Mouse (Mus musculus) MEL (cell line): ENCODE measurements at regions not wholly inside any gene's neighbourhood (a gene's known extent, or its start where the extent isn't known, plus 50 kb on each side); places are given as distances from the start of the nearest gene placed in this dataset.
A peak's percentile ranks its signal among the peaks of the same experiment; 100 is the strongest.

Experiments used
- DNase-seq: peaks from one replicate; pipeline ENCODE4 v3.0.0; 2011; ENCODE audit warnings: low read depth, low spot score
- H3K27ac ChIP-seq: 2 replicates; pipeline ENCODE4 v1.5.1; 2012; ENCODE audit warnings: low read depth, mild to moderate bottlenecking, control low read depth, low read length, moderate library complexity; ENCODE audit not compliant: control insufficient read depth
- H3K27me3 ChIP-seq, 2 experiments: fragments of 150-350 bp in 1 of 2; sonication (generic) in 1 of 2; 2 replicates each; pipeline ENCODE4 v1.6.1; 2012; ENCODE audit warnings: low read length in 2 of 2, mild to moderate bottlenecking in 2 of 2, improper control_type of control experiment in 1 of 2, moderate library complexity in 1 of 2; ENCODE audit not compliant: insufficient read depth in 2 of 2, control insufficient read depth in 1 of 2
- H3K36me3 ChIP-seq, 2 experiments: 2 replicates each; pipeline ENCODE4 v1.6.1; 2012 to 2014; ENCODE audit warnings: low read length in 2 of 2, improper control_type of control experiment in 1 of 2, inconsistent platforms in 1 of 2, mild to moderate bottlenecking in 1 of 2; ENCODE audit not compliant: insufficient read depth in 2 of 2, control insufficient read depth in 1 of 2
- H3K4me1 ChIP-seq, 2 experiments: fragments of 150-350 bp in 1 of 2; sonication (generic) in 1 of 2; 2 replicates each; pipeline ENCODE4 v1.6.1; 2012; ENCODE audit warnings: low read length in 2 of 2, improper control_type of control experiment in 1 of 2, mild to moderate bottlenecking in 1 of 2; ENCODE audit not compliant: insufficient read depth in 2 of 2, control insufficient read depth in 1 of 2
- H3K4me3 ChIP-seq, 2 experiments: fragments of 150-350 bp in 1 of 2; sonication (generic) in 1 of 2; 2 replicates each; pipeline ENCODE4 v1.5.1; 2012; ENCODE audit warnings: low read depth in 2 of 2, low read length in 2 of 2, mild to moderate bottlenecking in 2 of 2, moderate library complexity in 2 of 2, control low read depth in 1 of 2, improper control_type of control experiment in 1 of 2; ENCODE audit not compliant: control insufficient read depth in 1 of 2, insufficient read depth in 1 of 2
- H3K79me2 ChIP-seq: 2 replicates; pipeline ENCODE4 v1.6.1; 2012; ENCODE audit warnings: mild to moderate bottlenecking, low read length, moderate library complexity; ENCODE audit not compliant: control insufficient read depth, poor library complexity, insufficient read depth
- H3K9ac ChIP-seq: 2 replicates; pipeline ENCODE4 v1.6.1; 2012; ENCODE audit warnings: low read depth, mild to moderate bottlenecking, control low read depth, low read length, moderate library complexity; ENCODE audit not compliant: control insufficient read depth, poor library complexity, severe bottlenecking
- H3K9me3 ChIP-seq: fragments of 150-350 bp; sonication (generic); replicated peaks from 2 replicates; pipeline ENCODE4 v1.6.1; 2012; ENCODE audit warnings: mild to moderate bottlenecking, low read length, improper control_type of control experiment, moderate library complexity; ENCODE audit not compliant: insufficient read depth
- BHLHE40 ChIP-seq: IDR thresholded peaks from 2 replicates; pipeline ENCODE4 v1.6.1; 2012; ENCODE audit warnings: low read depth, mild to moderate bottlenecking, inconsistent platforms, low read length, improper control_type of control experiment, borderline replicate concordance
- CHD2 ChIP-seq: IDR thresholded peaks from 2 replicates; pipeline ENCODE4 v1.6.1; 2011; ENCODE audit warnings: low read length, improper control_type of control experiment
- CTCF ChIP-seq, 3 experiments: IDR thresholded peaks in 2 of 3; conservative IDR thresholded peaks in 1 of 3; 2 replicates each; pipeline ENCODE4 v1.5.1; 2011 to 2012; ENCODE audit warnings: low read length in 3 of 3, low read depth in 2 of 3, mild to moderate bottlenecking in 2 of 3, improper control_type of control experiment in 1 of 3, inconsistent platforms in 1 of 3, mixed read lengths in 1 of 3, moderate library complexity in 1 of 3; ENCODE audit not compliant: control insufficient read depth in 1 of 3, insufficient read depth in 1 of 3, poor library complexity in 1 of 3, severe bottlenecking in 1 of 3
- E2F4 ChIP-seq: IDR thresholded peaks from 2 replicates; pipeline ENCODE4 v1.6.1; 2011; ENCODE audit warnings: low read depth, low read length, improper control_type of control experiment, borderline replicate concordance
- ETS1 ChIP-seq: IDR thresholded peaks from 2 replicates; pipeline ENCODE4 v1.6.1; 2012; ENCODE audit warnings: low read depth, mild to moderate bottlenecking, inconsistent platforms, low read length, improper control_type of control experiment, moderate library complexity
- GATA1 ChIP-seq: IDR thresholded peaks from 2 replicates; pipeline ENCODE4 v1.6.1; 2011; ENCODE audit warnings: low read depth, low read length, improper control_type of control experiment
- JUND ChIP-seq: IDR thresholded peaks from 2 replicates; pipeline ENCODE4 v1.6.1; 2011; ENCODE audit warnings: low read depth, mild to moderate bottlenecking, improper control_type of control experiment, low read length
- KAT2A ChIP-seq: conservative IDR thresholded peaks from 2 replicates; pipeline ENCODE4 v1.6.1; 2012; ENCODE audit warnings: low read depth, low read length, improper control_type of control experiment, inconsistent platforms
- MAX ChIP-seq: IDR thresholded peaks from 2 replicates; pipeline ENCODE4 v1.6.1; 2011; ENCODE audit warnings: low read length, improper control_type of control experiment
- MEF2A ChIP-seq: IDR thresholded peaks from 2 replicates; pipeline ENCODE4 v1.6.1; 2014; ENCODE audit warnings: low read depth, mild to moderate bottlenecking, inconsistent platforms, low read length, improper control_type of control experiment; ENCODE audit not compliant: poor library complexity, insufficient replicate concordance, severe bottlenecking; ENCODE audit errors: extremely low read depth
- MXI1 ChIP-seq: IDR thresholded peaks from 2 replicates; pipeline ENCODE4 v1.6.1; 2011; ENCODE audit warnings: mild to moderate bottlenecking, low read depth, low read length, improper control_type of control experiment
- MYB ChIP-seq: IDR thresholded peaks from 2 replicates; pipeline ENCODE4 v1.6.1; 2011; ENCODE audit warnings: mild to moderate bottlenecking, low read depth, low read length, improper control_type of control experiment
- NRF1 ChIP-seq: IDR thresholded peaks from 2 replicates; pipeline ENCODE4 v1.6.1; 2014; ENCODE audit warnings: low read depth, mild to moderate bottlenecking, inconsistent platforms, low read length, improper control_type of control experiment, moderate library complexity; ENCODE audit not compliant: poor library complexity, insufficient read depth, severe bottlenecking
- RAD21 ChIP-seq: IDR thresholded peaks from 2 replicates; pipeline ENCODE4 v1.6.1; 2011; ENCODE audit warnings: mild to moderate bottlenecking, low read depth, low read length, improper control_type of control experiment
- SMC3 ChIP-seq: IDR thresholded peaks from 2 replicates; pipeline ENCODE4 v1.6.1; 2011; ENCODE audit warnings: low read depth, low read length, improper control_type of control experiment
- TAL1 ChIP-seq: IDR thresholded peaks from 2 replicates; pipeline ENCODE4 v1.6.1; 2012; ENCODE audit warnings: mild to moderate bottlenecking, inconsistent platforms, low read length, moderate library complexity, mixed read lengths
- TCF12 ChIP-seq: IDR thresholded peaks from 2 replicates; pipeline ENCODE4 v1.6.1; 2014; ENCODE audit warnings: low read depth, mild to moderate bottlenecking, inconsistent platforms, low read length, improper control_type of control experiment, moderate library complexity
- USF2 ChIP-seq, 2 experiments: IDR thresholded peaks; 2 replicates each; pipeline ENCODE4 v1.6.1; 2011 to 2012; ENCODE audit warnings: improper control_type of control experiment in 2 of 2, low read length in 2 of 2, borderline replicate concordance in 1 of 2, inconsistent platforms in 1 of 2, low read depth in 1 of 2, mild to moderate bottlenecking in 1 of 2; ENCODE audit not compliant: insufficient read depth in 1 of 2
- ZKSCAN1 ChIP-seq: IDR thresholded peaks from 2 replicates; pipeline ENCODE4 v1.6.1; 2012; ENCODE audit warnings: low read depth, mild to moderate bottlenecking, inconsistent platforms, low read length, improper control_type of control experiment, moderate library complexity

DNA sequence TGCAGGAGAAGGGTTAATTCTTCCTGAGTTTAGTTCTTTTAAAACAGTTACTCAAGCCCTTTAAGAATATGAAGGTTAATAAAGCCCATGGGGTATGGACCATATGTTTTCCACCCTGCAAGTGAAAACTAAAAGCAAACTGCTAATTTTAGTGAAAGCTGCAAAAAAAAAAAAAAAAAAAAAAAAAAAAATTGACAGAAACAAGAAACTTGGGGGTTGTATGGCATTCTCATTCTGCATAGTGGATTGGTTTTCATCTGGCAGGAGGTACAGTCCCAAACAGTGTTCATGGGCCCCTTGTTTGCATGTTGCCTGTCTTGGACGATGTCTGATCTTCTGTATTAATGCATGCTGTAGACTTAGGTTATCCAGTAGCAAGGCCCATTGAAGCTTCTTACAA is 125.1 kb downstream of the Serpinb8 start (continued):
- no peak for TF ChIP-seq CHD2
- TF ChIP-seq RAD21, result no peak

DNA sequence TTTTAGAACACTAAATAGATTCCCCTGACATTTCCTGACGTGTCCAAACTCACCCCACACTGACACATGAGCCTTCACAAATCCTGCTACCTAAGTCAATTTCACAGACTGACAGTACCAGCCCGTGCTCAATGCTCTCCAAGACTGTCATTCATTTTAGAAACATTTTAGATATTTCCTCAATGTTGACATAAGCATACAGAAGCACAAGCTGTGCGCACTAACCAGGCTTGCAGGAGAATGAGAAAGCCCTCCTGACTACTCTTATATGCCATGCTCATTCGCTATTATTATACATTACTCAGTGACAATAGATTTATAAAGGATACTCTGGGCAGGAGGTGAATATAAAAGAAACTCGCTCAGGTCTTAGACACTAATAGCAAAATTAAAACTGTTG is 129.5 kb downstream of the Serpinb8 start:
- no peak overlapping the region for H3K4me3 ChIP-seq
- no peak overlapping the region for H3K27ac ChIP-seq
- no peaks in the 10 kb centered on the region for H3K9me3 ChIP-seq
- DNase-seq, result no peak
- H3K27me3 ChIP-seq, result no peaks in the 10 kb centered on the region
- TF ChIP-seq E2F4 (no peak), CHD2 (no peak), KAT2A (no peak), ETS1 (no peak), SMC3 (no peak), MAX (no peak), MYB (no peak), ZKSCAN1 (no peak), TAL1 (no peak), JUND (no peak), NRF1 (no peak), USF2 (IDR thresholded peaks at IDR 0.05; ENCODE audit: borderline replicate concordance in 1 of 2, insufficient read depth in 1 of 2, low read depth in 1 of 2, low read length in 2 of 2) (no peak), BHLHE40 (no peak), GATA1 (no peak), MXI1 (no peak)
- H3K36me3 ChIP-seq, result no peaks in the 10 kb centered on the region
- H3K4me1 ChIP-seq, result no peaks in the 10 kb centered on the region
- H3K9ac ChIP-seq, result no peak overlapping the region
- no peaks in the 10 kb centered on the region for H3K79me2 ChIP-seq

DNA sequence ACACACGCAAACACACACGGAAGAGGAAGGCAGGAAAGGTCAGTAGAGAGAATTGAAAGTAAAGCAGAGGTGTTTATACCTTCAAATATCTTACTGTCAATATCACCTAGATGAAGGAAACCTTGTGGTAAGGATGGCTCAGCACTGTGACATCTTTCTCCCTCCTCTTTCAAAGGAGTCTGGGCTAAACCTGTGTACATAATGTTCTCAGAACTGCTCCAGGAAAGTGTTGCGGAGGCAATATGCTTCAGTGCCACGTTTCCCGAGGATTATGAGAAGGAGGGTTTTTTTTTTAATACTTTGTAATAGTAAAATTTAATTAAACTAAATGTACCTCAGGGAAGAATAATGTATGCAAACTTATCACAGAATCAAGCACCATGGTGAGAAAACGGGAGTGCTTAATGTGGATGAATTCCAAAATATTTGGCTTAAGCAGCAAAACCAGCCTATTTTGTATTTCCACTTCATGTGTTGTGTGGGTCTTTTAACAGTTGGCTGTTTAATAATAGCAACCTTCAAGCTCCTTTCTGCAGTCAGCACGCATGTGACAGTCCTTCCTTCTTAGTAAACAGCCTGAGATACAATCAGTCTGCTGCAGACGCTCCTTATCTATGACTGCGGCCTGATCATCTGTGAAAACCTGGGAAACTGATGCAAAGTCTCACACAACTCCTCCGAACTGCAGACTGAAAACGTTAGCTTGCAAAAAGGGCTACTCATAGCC is 138.5 kb downstream of the Serpinb8 start:
- DNase-seq, result no peak
- no peak overlapping the region for H3K27ac ChIP-seq
- no peak overlapping the region for H3K4me3 ChIP-seq
- no peak for TF ChIP-seq MEF2A
- TF ChIP-seq CTCF (IDR thresholded peaks at IDR 0.05 in 2 of 3, conservative IDR thresholded peaks at IDR 0.05 in 1 of 3; ENCODE audit: control insufficient read depth in 1 of 3, insufficient read depth in 1 of 3, low read depth in 2 of 3, low read length in 3 of 3, poor library complexity in 1 of 3, severe bottlenecking in 1 of 3), result no peak
- no peak for TF ChIP-seq NRF1
- no peak for TF ChIP-seq KAT2A
- TF ChIP-seq JUND, result no peak
- TF ChIP-seq TCF12, result 0 out of 2 replicates have a peak, but pooled peaks have one; percentile 32
- no peaks in the 10 kb centered on the region for H3K36me3 ChIP-seq
- no peaks in the 10 kb centered on the region for H3K4me1 ChIP-seq
- H3K9ac ChIP-seq, result no peak overlapping the region
- H3K27me3 ChIP-seq, result no peaks in the 10 kb centered on the region
- H3K9me3 ChIP-seq, result no peaks in the 10 kb centered on the region
- no peaks in the 10 kb centered on the region for H3K79me2 ChIP-seq
